8 mouse cellular contexts compared by ENCODE assay signal in the genomic region with DNA sequence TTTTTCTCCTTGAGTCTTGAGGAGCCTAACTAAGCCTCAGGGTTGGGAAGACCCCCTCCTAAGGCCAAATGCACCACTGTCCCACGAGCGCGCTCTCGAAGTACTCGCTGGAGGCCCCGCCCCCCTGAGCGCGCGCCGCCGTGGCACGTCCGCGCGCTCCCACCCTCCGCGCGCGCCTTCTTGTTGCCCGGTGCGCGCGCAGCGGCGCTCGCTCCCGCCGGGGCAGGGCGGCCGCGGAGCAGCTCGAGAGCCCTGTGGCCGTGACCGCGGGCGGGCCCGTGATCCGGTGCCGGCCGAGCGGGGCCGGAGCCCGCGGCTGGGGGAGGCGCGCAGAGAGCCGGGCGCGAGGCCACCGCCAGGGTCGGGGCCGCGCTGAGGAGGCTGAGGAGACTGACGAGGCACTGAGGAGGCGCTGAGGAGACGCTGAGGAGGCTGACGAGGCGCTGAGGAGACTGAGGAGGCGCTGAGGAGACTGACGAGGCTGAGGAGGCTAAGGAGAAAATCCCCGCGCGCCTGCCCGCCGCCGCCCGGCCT. TPM values are rescaled to one million over a fixed set of nuclear protein-coding genes. Genes with fewer than 3 reads are reported as not detected.
DNase-seq lines count a peak whose midpoint lies in the region; ATAC-seq and TF ChIP-seq lines count a peak whose summit lies in the region.

Gene Dip2c (plus strand): TSS at position 207 of the 534 bp plus-strand sequence.

- peak within 1 kb of the TSS; percentile 96 for H3K4me3 ChIP-seq in hindbrain, embryonic 14.5 days (replicated peaks; ENCODE audit: low read length)

- no peaks in the 10 kb centered on the region for H3K9me3 ChIP-seq in hindbrain, embryonic 14.5 days (ENCODE audit: control insufficient read depth, low read length)

- peaks cover 5% of the 10 kb centered on the region for H3K27me3 ChIP-seq in Patski
- no peaks in the 10 kb centered on the region for H3K27me3 ChIP-seq in hindbrain, embryonic 14.5 days (ENCODE audit: control insufficient read depth, insufficient read depth, low read length)

- peak; percentile 82 for ATAC-seq in Patski
- ATAC-seq in hindbrain, embryonic 14.5 days (ENCODE audit: low FRiP score) = peak; percentile 92

- no peaks in the 10 kb centered on the region for H3K36me3 ChIP-seq in hindbrain, embryonic 14.5 days (replicated peaks; ENCODE audit: control insufficient read depth, insufficient read depth)

- CTCF ChIA-PET in Patski (lab: Charles Lee) = interaction anchor here (1.7 kb wide), 1 partner anchor 191 kb away, joined by 4 read pairs; no protein-coding TSS in a partner anchor

- peak within 1 kb of the TSS; percentile 99 for H3K9ac ChIP-seq in hindbrain, embryonic 14.5 days

- H3K4me2 ChIP-seq in hindbrain, embryonic 14.5 days (replicated peaks) = peak within 1 kb of the TSS; percentile 76

- peaks cover 30% of the 10 kb centered on the region for H3K4me1 ChIP-seq in hindbrain, embryonic 14.5 days (replicated peaks; ENCODE audit: control insufficient read depth, insufficient read depth, low read length)

- in situ Hi-C loops in Patski (cut with MboI; ENCODE audit: low pct_unique_long_range_greater_than_20kb) = no loop called here

- H3K27ac ChIP-seq in hindbrain, embryonic 14.5 days = peak within 1 kb of the TSS; percentile 99

- WGBS in hindbrain, embryonic 14.5 days = under 1% methylated on average over 65 of the region's 67 CpGs

- DNase-seq in Patski (ENCODE audit: low read depth, low spot score) = peak; percentile 15
- DNase-seq in cerebellum, adult 9-11 months = peak; percentile 92
- DNase-seq in frontal cortex, postnatal 25 days (ENCODE audit: low spot score in 2 of 2) = peak; percentile 76 to 78
- peak; percentile 94 for DNase-seq in hindbrain, embryonic 14.5 days (ENCODE audit: low spot score)
- peak; percentile 74 to 85 for DNase-seq in layer of hippocampus, postnatal 25 days (ENCODE audit: extremely low spot score in 1 of 2, low spot score in 1 of 2)
- peak; percentile 89 for DNase-seq in lung, postnatal 14 days
- peak; percentile 91 for DNase-seq in retina, embryonic 14.5 days (ENCODE audit: low spot score)
- DNase-seq in thymus, postnatal 36 days = peak; percentile 73 to 78

- POLR2A ChIA-PET in Patski (lab: Charles Lee) = no interaction called here

- peak; percentile 37 for TF ChIP-seq CTCF in Patski (IDR thresholded peaks at IDR 0.05)

RNA-seq across cellular contexts. Expression of gene Dip2c, which starts in this region (rescaled TPM):
- polyA plus RNA-seq in Patski (2021) = 11.4 TPM
- polyA plus RNA-seq in hindbrain, embryonic 14.5 days (2014; fragmentation: Nextera tagmentation; extraction: Ambion mirVana) = 24.0 and 25.7 TPM in 2 replicates
- 10 to 100 TPM; 69.8 to 70.3 TPM for total RNA-seq in layer of hippocampus, postnatal 25 days (2021)

Comparison
In these comparisons a context has a peak if more than half of its experiments do, and no peak if none do; other contexts are left out.
1. Peak in every context shown above with its lines: DNase-seq, ATAC-seq, H3K4me3 ChIP-seq and H3K27ac ChIP-seq.
2. DNase-seq: peak in every context shown above with its lines; median percentile 94 in hindbrain, embryonic 14.5 days; 92 in cerebellum, adult 9-11 months; 91 in retina, embryonic 14.5 days; 89 in lung, postnatal 14 days; 80 in layer of hippocampus, postnatal 25 days; 77 in frontal cortex, postnatal 25 days; 76 in thymus, postnatal 36 days; 15 in Patski.